Mouse (Mus musculus) naive thymus-derived CD4-positive, alpha-beta T cell, adult 2 months (primary cell): ENCODE data around the gene Tia1.

Source experiments
- DNase-seq: peaks from one replicate; pipeline ENCODE4 v3.0.0-alpha.2; 2011; ENCODE audit warnings: low read depth

The Tia1 gene

DNA sequence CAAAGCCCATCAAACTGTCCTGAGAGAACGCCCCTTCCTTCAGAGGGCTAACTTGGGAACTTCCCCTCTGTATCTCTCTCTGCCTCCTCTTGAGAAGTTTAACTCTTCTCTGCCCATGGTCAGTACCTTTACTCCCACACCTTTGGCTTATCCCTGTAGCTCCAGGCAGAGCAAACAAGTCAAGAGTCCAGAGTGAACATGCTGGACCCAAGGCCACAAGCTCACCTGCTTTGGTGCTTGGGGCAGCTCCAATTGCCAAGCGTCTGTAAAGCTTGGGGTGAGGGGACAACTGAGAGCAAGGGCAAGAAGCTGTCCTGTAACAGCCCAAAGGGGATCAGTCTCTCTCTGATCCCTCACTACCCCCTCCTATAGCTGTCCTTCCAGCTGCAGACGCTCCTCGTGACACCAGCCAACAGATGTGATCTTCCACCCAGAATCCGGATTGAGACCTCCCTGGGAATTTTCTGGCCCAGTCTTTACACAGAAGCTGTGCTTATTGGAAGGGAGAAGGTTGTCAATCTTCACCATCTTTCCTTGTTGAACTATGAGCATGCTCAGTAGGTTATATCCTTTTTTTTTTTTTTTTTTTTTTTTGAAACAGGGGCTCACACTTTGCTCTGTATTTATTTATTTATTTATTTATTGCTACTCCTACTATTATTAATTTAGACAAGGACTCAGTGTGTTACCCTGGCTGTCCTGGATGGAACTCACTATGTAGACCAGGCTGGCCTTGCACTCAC is 18.5 kb upstream of the Tia1 start:
- DNase-seq = no peak

DNA sequence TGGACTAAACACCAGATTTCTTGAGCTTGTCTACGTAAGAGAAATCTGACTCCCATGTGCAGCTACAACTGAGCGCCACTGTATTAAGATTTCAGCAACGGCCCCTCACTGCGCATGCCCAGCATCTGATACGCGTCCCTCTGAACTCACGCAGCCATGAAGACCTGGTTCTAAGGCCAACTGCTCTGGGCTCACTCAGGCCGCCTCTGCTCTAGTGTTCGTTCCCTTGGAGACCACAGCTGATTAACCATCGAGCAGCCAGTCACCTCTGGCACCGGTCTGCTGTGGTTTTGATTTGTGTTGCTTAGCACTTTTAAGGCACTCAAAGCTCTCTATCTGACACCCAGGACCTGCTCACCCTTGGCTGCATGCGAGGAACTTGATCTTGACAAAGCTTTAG is 16.7 kb upstream of the Tia1 start:
- no peak for DNase-seq

GRCm38 (mm10) chr6:86388461-86388860 is 15.6 kb upstream of the Tia1 start:
- DNase-seq = no peak

DNA sequence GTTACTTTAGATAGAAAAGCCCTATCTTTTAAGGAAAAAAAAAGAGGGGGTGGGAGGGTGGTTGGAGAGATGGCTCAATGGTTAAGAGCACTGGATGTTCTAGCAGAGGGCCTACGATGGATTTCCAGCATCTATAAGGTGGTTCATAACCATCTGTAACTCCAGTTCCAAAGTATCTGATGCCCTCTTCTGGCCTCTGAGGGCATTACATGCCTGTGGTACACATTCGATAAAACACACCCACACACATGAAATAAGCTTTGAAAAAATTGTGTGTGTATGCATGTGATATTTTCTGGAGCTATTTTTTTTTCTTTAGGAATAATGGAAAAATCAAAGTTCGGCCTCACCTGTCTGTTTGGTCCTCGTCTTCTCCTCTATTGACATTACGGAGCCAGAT is 12.7 kb upstream of the Tia1 start:
- peak; percentile 47 for DNase-seq

- no peak for DNase-seq
Measured at GRCm38 (mm10) chr6:86393187-86393586, 10.8 kb upstream of the Tia1 start.

GRCm38 (mm10) chr6:86394078-86394720 is 9.8 kb upstream of the Tia1 start:
- DNase-seq = no peak

- no peak for DNase-seq
Measured at GRCm38 (mm10) chr6:86395021-86395420, 9.0 kb upstream of the Tia1 start.

- DNase-seq = no peak
Measured at GRCm38 (mm10) chr6:86395969-86396368, 8.1 kb upstream of the Tia1 start.

- DNase-seq = peak; percentile 82
Measured at GRCm38 (mm10) chr6:86396581-86397256, 7.3 kb upstream of the Tia1 start, which contains the start of gene Pcyox1. Pcyox1 (minus strand) TSS chr6:86397154.

GRCm38 (mm10) chr6:86397257-86397980 is 6.6 kb upstream of the Tia1 start:
- DNase-seq = no peak

DNA sequence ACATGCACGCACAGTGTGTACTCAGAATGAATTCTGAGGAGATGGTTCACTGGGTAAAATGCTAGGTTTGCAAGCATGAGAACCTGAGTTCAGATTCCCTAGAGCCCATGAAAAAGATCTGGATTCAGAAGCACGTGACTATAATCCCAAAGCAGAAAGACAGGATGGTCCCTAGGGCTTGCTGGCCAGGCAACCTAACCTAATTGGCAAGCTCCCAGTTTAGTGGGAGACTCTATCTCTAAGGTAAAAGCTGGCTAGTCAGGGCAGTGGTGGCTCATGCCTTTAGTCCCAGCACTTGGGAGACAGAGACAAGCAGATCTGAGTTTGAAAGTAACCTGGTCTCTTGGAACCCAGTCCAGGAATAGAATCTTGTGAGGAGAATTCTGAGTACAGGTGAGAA is 5.0 kb upstream of the Tia1 start:
- DNase-seq = no peak

GRCm38 (mm10) chr6:86399995-86400394 is 4.0 kb upstream of the Tia1 start:
- no peak for DNase-seq

DNA sequence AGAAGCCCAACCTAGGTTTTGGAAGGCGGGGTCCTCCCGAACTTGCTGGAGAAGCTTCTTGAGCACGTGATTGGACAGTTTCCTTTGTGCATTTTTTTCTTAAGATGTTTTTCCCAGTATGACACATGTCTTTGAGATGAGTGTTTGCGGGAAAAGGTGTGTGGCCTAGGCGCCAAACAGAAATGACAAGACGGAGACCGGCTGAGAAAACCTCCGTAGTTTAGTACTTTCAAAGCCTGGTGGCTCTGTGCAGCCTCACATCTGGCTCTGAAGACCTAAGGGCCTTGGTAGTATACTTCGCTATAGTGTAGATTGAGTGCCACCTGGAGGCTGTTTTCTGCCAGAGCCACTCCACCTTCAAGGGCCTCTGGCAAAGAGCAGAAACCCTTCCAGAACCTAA is 3.0 kb upstream of the Tia1 start:
- peak; percentile 90 for DNase-seq

- DNase-seq = no peak
Measured at GRCm38 (mm10) chr6:86402681-86403607, 1.1 kb upstream of the Tia1 start.

GRCm38 (mm10) chr6:86403728-86404099 is 305 bp upstream of the Tia1 start:
- no peak for DNase-seq

- DNase-seq = peak; percentile 44
Measured at GRCm38 (mm10) chr6:86404996-86405395, 977 bp downstream of the Tia1 start.

DNA sequence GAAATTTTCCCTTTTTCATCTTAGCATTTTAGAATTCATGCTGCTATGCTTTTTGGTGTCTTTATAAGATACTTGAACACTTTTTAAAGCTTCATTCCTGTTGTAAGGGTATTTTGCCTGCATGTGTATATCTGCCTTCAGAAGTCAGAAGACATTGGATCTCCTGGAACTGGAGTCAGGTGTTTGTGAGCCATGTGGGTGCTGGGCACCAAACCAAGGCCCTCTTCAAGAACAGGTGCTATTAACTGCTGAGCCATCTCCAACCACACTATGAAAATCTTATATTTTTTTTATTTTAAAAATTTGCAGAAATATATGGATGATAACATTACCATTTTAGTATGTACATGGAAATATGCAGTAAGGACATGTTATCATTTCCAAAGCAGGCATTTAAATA is 2.3 kb downstream of the Tia1 start:
- DNase-seq = no peak

GRCm38 (mm10) chr6:86418711-86419110 is 14.7 kb downstream of the Tia1 start:
- DNase-seq = no peak

DNA sequence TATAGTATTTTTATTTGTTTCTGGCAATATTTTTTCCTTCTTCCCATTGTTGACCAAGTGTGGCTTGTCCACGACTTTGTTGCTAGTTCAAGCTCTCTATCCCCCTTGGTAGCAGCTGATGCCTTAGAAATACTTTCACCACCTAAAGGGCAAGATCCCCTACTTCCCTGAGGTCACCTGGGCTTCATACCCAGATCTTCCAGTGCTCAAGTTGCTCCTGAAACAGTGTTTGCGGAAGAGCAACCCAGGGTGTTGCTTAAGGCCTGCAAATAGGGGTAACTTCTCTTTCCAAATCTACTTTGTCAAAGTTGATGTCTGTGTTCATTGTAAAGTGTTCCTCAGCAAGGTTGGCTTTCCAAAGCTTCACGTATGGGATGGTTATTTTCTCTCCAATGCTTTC is 15.2 kb downstream of the Tia1 start:
- DNase-seq = no peak

GRCm38 (mm10) chr6:86420491-86420890 is 16.5 kb downstream of the Tia1 start:
- peak; percentile 65 for DNase-seq

DNA sequence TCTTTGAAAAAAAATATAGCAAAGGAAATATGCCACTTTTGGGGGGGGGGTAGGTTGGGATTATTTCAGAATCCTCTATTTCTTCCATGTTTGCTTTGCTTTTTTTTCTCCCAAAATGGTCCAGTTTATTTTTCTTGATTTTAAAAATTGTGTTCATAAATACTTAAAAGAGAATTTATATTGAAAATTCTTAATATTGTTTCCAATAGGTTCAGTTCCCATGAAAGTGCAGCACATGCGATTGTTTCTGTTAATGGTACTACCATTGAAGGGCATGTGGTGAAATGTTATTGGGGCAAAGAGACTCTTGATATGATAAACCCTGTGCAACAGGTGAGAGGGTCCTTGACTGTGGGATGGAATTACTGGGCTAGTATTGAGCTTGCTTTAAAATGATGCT is 22.3 kb downstream of the Tia1 start, which contains the start of gene Gm44790:
Gene Gm44790, plus strand, starts transcription at position 301 of the 400 bp plus-strand sequence.
- no peak for DNase-seq
